Mouse (Mus musculus) adrenal gland, postnatal 4 days (tissue): ENCODE measurements around the gene Gm5244. TPM values are rescaled to one million over a fixed set of nuclear protein-coding genes. Genes with fewer than 3 reads are reported as not detected.

ENCODE experiments used
- total RNA-seq, 2 experiments: library from RNA; stranded (reverse); gene quantifications; 2 replicates each; pipeline ENCODE4 v1.2.3; 2021

Gm5244 gene
- total RNA-seq, 2 experiments from 2014 or later: not detected

Other genes starting within 250 kb of the Gm5244 start
- gene Gm4952, start 246.7 kb upstream of the Gm5244 start, total RNA-seq: 10 to 100 TPM in 1 of 2 experiments, under 1 TPM in 1; 0.31 to 14.1 TPM
- gene Glyat, start 213.4 kb upstream of the Gm5244 start, total RNA-seq: 1 to 10 TPM; 1.7 to 6.2 TPM
- not detected for gene Olfr1442, start 176.2 kb upstream of the Gm5244 start, total RNA-seq
- not detected for gene Olfr1443, start 168.6 kb upstream of the Gm5244 start, total RNA-seq
- 10 to 100 TPM in 1 of 2 experiments, 1 to 10 TPM in 1; 2.1 to 11.5 TPM for gene Keg1, start 150.9 kb upstream of the Gm5244 start, total RNA-seq
- gene Cntf, start 81.0 kb upstream of the Gm5244 start, total RNA-seq: 1 to 10 TPM; 4.4 to 4.5 TPM
- gene Zfp91, start 50.6 kb upstream of the Gm5244 start, total RNA-seq: 10 to 100 TPM; 88.5 to 90.4 TPM
- 1 to 10 TPM; 1.7 to 2.1 TPM for gene Lpxn, start 50.5 kb upstream of the Gm5244 start, total RNA-seq
- not detected for gene Olfr1444, start 10.6 kb downstream of the Gm5244 start, total RNA-seq
- gene Olfr1445, start 37.2 kb downstream of the Gm5244 start, total RNA-seq: not detected
- gene Olfr1446, start 46.8 kb downstream of the Gm5244 start, total RNA-seq: not detected
- not detected for gene Olfr1447, start 57.1 kb downstream of the Gm5244 start, total RNA-seq
- gene Olfr1448, start 77.7 kb downstream of the Gm5244 start, total RNA-seq: not detected
- gene Olfr1449, start 84.2 kb downstream of the Gm5244 start, total RNA-seq: not detected
- gene Olfr1450, start 103.6 kb downstream of the Gm5244 start, total RNA-seq: not detected
- not detected for gene Olfr1451, start 148.3 kb downstream of the Gm5244 start, total RNA-seq
- not detected for gene Olfr1453, start 181.6 kb downstream of the Gm5244 start, total RNA-seq
- gene Olfr1454, start 213.9 kb downstream of the Gm5244 start, total RNA-seq: not detected